Mouse (Mus musculus) kidney, adult 11 months (tissue): ENCODE measurements around the gene Tsfm.
A peak's percentile ranks its signal among the peaks of the same experiment; 100 is the strongest.
"Not testable (repeated sequence)": the region's sequence is repeated elsewhere in the genome, so short reads cannot be mapped to it uniquely, and the experiment has no call there.

ENCODE experiments used
- DNase-seq: peaks from one replicate; pipeline ENCODE4 v3.0.0; 2022

The Tsfm gene

DNA sequence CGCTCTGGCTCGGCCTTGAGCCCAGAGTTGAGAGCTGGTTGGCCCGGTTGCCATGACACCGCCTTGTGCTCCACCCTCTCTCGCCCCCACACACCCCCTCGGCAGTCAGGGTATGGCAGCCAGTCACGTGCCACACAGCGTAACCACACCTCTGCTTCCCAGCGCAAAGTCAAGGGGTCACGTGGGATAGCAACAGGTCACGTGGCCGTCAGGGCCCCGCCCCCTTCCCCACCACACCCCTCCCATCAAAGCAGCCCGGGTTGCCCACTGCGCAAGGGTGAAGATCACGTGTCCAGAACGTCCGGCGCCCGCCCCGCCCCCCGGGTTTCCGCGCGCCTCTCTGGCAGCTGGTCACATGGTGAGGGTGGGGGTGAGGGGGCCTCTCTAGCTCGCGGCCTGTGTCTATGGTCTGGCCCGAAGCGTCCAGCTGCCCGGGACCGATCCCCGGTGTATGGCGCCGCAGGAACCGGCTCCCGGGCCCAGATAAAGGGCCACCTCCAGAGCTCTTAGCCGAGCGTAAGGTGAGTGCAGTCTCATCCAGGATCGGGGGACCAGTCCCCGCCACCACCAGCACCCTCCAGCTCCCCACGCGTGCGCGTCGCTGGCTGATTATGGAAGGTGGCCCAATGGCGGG is 32.7 kb upstream of the Tsfm start, which contains the start of gene Cdk4:
Cdk4 (plus strand) TSS at position 296 of the 634 bp plus-strand sequence.
- DNase-seq, result peak; percentile 98

DNA sequence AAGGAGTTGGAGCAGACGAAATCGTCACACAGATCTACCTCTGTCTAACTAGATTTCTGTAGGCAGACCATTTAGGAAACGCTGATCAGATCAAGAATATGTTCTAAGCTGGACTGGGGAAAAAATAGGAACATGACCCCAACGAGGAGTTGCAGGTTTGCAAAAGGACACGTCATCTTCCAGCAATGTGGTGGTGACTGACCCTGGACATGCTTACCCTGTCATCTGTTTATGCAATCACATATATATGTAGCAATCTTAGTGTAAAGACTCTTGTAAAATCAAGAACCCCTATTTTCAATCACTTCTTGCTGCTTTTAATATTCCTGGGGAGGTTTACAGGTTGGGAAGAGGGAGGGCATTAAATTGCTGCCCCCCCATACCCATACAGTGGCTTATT is 31.9 kb upstream of the Tsfm start:
- DNase-seq, result no peak

- DNase-seq, result not testable (repeated sequence)
Measured at GRCm38 (mm10) chr10:127062101-127062500, 31.5 kb upstream of the Tsfm start.

GRCm38 (mm10) chr10:127061513-127061912 is 30.9 kb upstream of the Tsfm start:
- DNase-seq, result no peak

- DNase-seq, result no peak
Measured at GRCm38 (mm10) chr10:127061085-127061484, 30.4 kb upstream of the Tsfm start.

GRCm38 (mm10) chr10:127059968-127060916 is 29.6 kb upstream of the Tsfm start, which contains the start of gene March9:
TSS of gene March9 (minus strand) at chr10:127060184.
- DNase-seq, result peak; percentile 85

- DNase-seq, result no peak
Measured at GRCm38 (mm10) chr10:127059174-127059967, 28.7 kb upstream of the Tsfm start.

- no peak for DNase-seq
Measured at GRCm38 (mm10) chr10:127058708-127059107, 28.1 kb upstream of the Tsfm start.

DNA sequence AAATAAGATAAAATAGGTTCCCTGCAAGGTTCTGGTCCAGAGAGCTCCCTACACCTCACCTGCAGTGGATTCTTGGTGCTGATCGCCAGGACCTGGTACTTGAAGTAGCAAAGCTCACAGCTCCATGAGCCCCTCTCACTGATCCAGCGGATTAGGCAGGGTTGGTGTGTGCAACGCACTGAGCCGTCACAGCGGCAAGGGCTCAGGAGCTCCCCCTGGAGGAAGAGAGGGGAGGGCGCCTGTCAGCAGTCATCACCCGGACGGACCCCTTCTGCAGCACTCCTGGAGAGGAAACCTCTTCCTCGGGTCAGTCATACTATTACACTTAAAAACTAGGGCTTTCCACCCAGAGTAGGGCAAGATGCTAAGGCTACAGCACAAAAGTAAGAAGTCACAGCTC is 27.5 kb upstream of the Tsfm start:
- DNase-seq, result peak; percentile 67

GRCm38 (mm10) chr10:127056490-127056889 is 25.9 kb upstream of the Tsfm start:
- no peak for DNase-seq

DNA sequence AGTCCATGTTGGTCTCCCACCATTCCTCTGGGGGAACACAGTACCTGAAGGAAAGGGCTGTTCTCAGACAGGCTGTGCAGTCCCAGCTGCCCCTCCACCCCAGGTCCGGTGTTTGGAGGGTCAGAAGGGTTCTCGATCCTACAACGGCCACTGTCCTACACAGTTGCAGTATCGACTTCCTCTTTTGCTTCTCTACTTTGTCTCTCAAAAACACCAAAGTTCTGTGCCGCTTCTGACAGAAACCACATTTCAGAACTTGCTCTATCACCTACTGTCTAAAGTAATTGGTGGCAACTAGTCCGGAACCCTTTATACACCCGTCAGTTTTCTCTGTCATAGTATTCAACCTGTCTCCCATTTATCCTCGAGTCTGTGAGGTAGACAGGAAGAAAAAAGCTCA is 24.8 kb upstream of the Tsfm start:
- DNase-seq, result no peak

DNA sequence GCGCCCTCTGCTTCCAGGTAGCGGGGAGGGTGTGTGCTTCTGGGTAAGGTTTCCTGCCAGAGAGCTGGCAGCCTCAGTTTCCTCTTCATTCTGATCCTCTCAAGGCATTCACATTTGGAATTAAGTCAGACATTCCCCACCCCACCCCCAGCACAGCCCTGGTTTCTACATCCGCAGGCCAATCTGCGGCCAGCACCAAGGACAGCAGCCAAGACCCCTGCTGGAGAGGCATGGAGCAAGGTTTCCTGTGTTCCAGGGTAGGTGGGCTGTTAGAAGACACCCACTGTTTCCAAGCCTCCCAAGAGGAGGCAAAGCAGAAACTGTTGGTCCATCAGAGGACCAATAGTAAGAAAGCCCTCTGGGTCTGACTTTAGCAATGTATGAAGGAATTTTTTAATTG is 24.0 kb upstream of the Tsfm start:
- no peak for DNase-seq

GRCm38 (mm10) chr10:127050119-127050474 is 19.5 kb upstream of the Tsfm start:
- DNase-seq, result no peak

DNA sequence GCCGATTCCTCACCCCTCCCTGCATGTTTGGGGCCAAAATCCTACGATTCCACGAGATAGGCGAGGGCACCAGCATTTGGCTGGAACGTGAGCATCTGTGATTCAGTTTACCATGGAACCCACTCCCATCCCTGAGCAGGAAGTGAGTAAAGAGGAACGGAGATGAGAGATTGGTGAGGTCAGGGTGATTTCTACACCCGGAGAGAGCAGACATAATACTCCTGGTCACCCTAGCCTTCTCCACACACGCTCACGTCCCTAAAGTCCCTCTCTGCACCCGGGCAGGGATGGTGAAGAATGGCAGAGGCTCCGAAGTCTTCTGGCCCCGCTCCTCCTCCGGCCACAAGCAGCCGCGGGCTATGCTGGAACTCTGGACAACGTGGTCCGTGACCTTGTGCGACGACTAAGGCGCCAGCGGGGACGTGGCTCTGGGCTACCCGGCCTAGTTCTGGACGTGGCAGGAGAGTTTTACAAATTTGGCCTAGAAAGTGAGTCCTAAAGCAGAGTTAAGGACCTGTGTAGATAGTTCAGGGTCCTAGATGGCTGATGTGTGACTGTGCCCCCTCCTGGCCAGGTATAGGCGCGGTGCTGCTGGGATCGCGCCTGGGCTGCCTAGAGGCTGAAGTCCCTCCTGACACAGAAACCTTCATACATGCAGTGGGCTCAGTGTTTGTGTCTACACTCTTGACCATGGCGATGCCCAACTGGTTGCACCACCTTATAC is 18.9 kb upstream of the Tsfm start:
- no peak for DNase-seq

DNA sequence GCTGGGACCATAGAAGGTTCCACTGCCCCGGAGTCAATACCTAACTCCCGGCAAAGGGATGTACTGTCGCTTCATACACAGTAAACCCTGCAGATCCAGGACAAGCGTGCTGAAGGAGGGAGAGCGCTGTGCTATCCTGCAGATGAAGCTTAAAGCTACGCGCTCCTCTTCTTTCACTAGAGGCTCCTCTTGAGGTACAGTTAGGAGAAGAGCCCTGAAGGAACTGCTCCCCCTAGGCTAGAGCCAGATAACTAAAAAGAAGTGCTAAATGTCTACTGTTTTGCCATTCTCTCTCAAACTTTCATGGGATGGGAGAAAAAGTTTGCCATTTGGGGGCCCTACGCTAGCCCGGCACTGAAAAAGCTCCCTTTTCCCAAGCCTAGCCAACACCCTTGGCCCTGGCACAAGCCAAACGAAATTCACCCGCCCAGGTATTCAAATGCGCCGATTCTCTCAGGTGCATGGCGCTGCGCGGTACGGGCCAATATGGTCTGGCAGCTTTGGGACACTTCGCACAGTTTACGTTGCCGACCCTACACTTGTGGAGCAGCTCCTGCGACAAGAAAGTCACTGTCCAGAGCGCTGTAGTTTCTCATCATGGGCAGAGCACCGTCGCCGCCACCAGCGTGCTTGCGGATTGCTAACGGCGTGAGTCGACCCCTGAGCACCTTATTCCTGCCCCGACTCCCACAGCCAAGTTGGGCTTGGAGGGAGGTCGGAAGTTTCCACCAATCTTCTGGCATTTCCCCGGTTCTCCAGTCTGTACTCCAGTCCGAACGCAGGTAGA is 18.2 kb upstream of the Tsfm start:
- no peak for DNase-seq

DNA sequence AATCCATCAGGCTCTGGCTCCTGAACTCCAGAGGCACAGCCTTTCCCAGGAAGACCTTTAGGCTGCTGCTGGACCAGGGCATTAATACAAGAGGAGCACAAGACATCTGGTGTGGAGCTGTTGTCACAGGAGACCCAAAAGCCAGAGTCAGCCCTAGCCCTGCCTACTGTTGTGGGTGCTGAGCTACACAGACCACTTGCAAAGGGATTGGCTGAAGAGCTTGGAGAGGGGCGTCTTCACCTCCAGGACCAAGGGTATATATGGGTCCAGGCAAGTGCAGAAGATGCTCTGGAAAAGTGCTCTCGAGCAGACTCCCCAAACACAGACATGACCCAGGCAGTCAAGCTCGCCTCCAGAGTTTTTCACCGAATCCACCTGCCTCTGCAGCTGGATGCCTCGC is 17.3 kb upstream of the Tsfm start, which contains the start of gene Cyp27b1:
Cyp27b1 (plus strand) TSS at position 297 of the 400 bp plus-strand sequence.
- DNase-seq, result no peak

DNA sequence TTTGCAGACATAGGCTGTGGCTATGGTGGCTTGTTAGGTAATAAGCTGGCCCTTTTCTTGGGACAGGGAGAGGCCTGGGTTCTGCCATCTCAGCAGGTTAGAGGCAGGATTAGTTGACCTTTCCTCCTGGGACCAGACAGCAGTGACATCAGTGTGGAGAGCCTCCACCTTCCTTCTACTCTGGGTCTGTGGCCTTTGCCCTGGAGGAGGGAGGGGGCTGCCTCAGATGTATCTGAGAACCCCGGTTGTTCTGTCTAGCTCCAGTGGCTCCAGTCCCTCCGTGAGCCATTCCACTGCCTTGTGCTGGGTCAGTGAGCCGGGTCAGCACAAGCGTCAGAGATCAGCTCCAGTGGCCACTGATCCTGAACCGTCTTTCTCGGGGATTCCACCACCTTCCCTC is 12.5 kb upstream of the Tsfm start:
- peak; percentile 94 for DNase-seq

- no peak for DNase-seq
Measured at GRCm38 (mm10) chr10:127042468-127043115, 12.0 kb upstream of the Tsfm start.

GRCm38 (mm10) chr10:127041774-127042338 is 11.2 kb upstream of the Tsfm start:
- peak; percentile 85 for DNase-seq

DNA sequence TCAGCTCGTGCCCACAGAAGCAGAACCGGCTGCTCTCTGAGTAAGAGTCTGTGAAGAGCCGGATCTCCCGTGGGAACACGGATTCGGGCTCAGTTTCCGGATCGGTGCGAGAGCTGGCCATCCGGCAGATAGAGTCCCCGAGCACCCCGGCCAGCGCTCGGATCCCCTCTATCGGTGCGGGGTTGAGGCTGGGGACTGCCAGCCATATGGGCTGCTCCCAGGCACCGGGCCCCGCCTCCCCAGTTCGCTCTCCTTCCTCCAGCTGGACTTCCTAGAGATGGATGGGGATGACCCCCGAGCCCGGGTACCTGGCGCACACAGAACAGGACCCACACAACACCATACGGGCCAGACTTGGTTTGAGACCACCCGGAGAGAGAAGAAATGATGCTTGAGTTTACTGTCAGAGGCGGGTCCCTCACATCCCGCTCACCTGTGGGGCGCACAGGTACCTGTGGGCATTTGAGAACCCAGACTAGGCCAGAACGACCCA is 10.7 kb upstream of the Tsfm start, which contains the start of the genes Mettl1 and Eef1akmt3:
Mettl1 (plus strand) TSS at position 141 of the 493 bp plus-strand sequence.
Eef1akmt3 (minus strand) TSS at position 240 of the 493 bp plus-strand sequence.
- DNase-seq, result no peak
